Mouse (Mus musculus): ENCODE data around the gene Zfp513. TPM values are rescaled to one million over a fixed set of nuclear protein-coding genes. Genes with fewer than 3 reads are reported as not detected.
"Not testable (repeated sequence)": the region's sequence is repeated elsewhere in the genome, so short reads cannot be mapped to it uniquely, and the experiment has no call there.

Zfp513 gene
- polyA plus RNA-seq, 1 experiment from 2014 or later: 8.1 TPM

- peaks cover 4% of the 10 kb centered on the region; the same call in 1 of the 2 replicates for H3K4me1 ChIP-seq (replicated peaks)
- peak overlapping the region; percentile 75 for H3K4me2 ChIP-seq (replicated peaks)
- H3K27ac ChIP-seq: peak overlapping the region; percentile 91
- H3K27me3 ChIP-seq (replicated peaks): no peaks in the 10 kb centered on the region
- no peaks in the 10 kb centered on the region for H3K9me3 ChIP-seq
- no peaks in the 10 kb centered on the region for H3K36me3 ChIP-seq
- peak overlapping the region; percentile 94 for H3K4me3 ChIP-seq (replicated peaks)
- WGBS: under 1% methylated on average over 40 of the region's 40 CpGs
- ATAC-seq: no peak; the same call in 1 of the 2 replicates
- H3K9ac ChIP-seq: peak overlapping the region; percentile 86
These were observed 17.9 kb upstream of the Zfp513 start for GRCm38 (mm10) chr5:31219911-31220447.

GRCm38 (mm10) chr5:31219474-31219873, 17.4 kb upstream of the Zfp513 start:
- peak overlapping the region; percentile 94 for H3K4me3 ChIP-seq (replicated peaks)
- no peak for ATAC-seq
- 0 out of 2 replicates have a peak overlapping the region, but pooled peaks have one; percentile 91 for H3K27ac ChIP-seq
- H3K36me3 ChIP-seq: no peaks in the 10 kb centered on the region
- H3K4me2 ChIP-seq (replicated peaks): peak overlapping the region; percentile 75
- peaks cover 4% of the 10 kb centered on the region; the same call in 1 of the 2 replicates for H3K4me1 ChIP-seq (replicated peaks)
- H3K9ac ChIP-seq: peak overlapping the region; percentile 86
- 1% methylated on average over 11 of the region's 11 CpGs for WGBS
- H3K27me3 ChIP-seq (replicated peaks): no peaks in the 10 kb centered on the region
- H3K9me3 ChIP-seq: no peaks in the 10 kb centered on the region

- WGBS: 4% methylated on average over 2 of the region's 2 CpGs
- no peak for ATAC-seq
- no peak overlapping the region for H3K27ac ChIP-seq
These were observed 17.0 kb upstream of the Zfp513 start for GRCm38 (mm10) chr5:31219070-31219469.

GRCm38 (mm10) chr5:31218294-31218693, 16.2 kb upstream of the Zfp513 start:
- Histone ChIP-seq H3K4me3 (replicated peaks) (no peak overlapping the region), H3K4me2 (replicated peaks) (no peak overlapping the region), H3K27me3 (replicated peaks) (no peaks in the 10 kb centered on the region), H3K9me3 (no peaks in the 10 kb centered on the region), H3K36me3 (no peaks in the 10 kb centered on the region), H3K4me1 (replicated peaks) (peaks cover 4% of the 10 kb centered on the region; the same call in 1 of the 2 replicates), H3K27ac (no peak overlapping the region), H3K9ac (no peak overlapping the region)
- whole genome bisulfite sequencing: 54% methylated on average over 7 of the region's 7 CpGs
- ATAC-seq: no peak

More at GRCm38 (mm10) chr5:31219070-31219469, 17.0 kb upstream of the Zfp513 start:
- peak overlapping the region; percentile 94 for H3K4me3 ChIP-seq (replicated peaks)
- H3K36me3 ChIP-seq: no peaks in the 10 kb centered on the region
- H3K27me3 ChIP-seq (replicated peaks): no peaks in the 10 kb centered on the region
- H3K9ac ChIP-seq: no peak overlapping the region; the same call in 1 of the 2 replicates
- no peaks in the 10 kb centered on the region for H3K9me3 ChIP-seq
- H3K4me1 ChIP-seq (replicated peaks): peaks cover 4% of the 10 kb centered on the region; the same call in 1 of the 2 replicates
- peak overlapping the region; percentile 75 for H3K4me2 ChIP-seq (replicated peaks)

- not testable (repeated sequence) for H3K36me3 ChIP-seq; H3K9me3 ChIP-seq; H3K4me3 ChIP-seq (replicated peaks); H3K4me2 ChIP-seq (replicated peaks); H3K27ac ChIP-seq; ATAC-seq; H3K27me3 ChIP-seq (replicated peaks); H3K9ac ChIP-seq; H3K4me1 ChIP-seq (replicated peaks)
- 90% methylated on average over 6 of the region's 6 CpGs for WGBS
These were observed 14.5 kb upstream of the Zfp513 start for GRCm38 (mm10) chr5:31216554-31216953.

GRCm38 (mm10) chr5:31204421-31204820, 2.3 kb upstream of the Zfp513 start:
- Histone ChIP-seq H3K27me3 (replicated peaks) (no peaks in the 10 kb centered on the region), H3K9ac (no peak overlapping the region), H3K4me2 (replicated peaks) (no peak overlapping the region), H3K9me3 (0 out of 2 replicates have a peak, but pooled peaks cover 4% of the 10 kb centered on the region), H3K27ac (no peak overlapping the region), H3K36me3 (peaks cover 44% of the 10 kb centered on the region), H3K4me3 (replicated peaks) (no peak overlapping the region), H3K4me1 (replicated peaks) (peaks cover 16% of the 10 kb centered on the region)
- no peak for ATAC-seq
- 93% methylated on average over 6 of the region's 6 CpGs for WGBS

GRCm38 (mm10) chr5:31203866-31204265, 1.8 kb upstream of the Zfp513 start:
- Histone ChIP-seq H3K36me3 (peaks cover 48% of the 10 kb centered on the region), H3K4me2 (replicated peaks) (no peak overlapping the region)
- no peak for ATAC-seq

GRCm38 (mm10) chr5:31202933-31203332, 830 bp upstream of the Zfp513 start:
- 0 out of 2 replicates have a peak, but pooled peaks cover 4% of the 10 kb centered on the region for H3K9me3 ChIP-seq

More at GRCm38 (mm10) chr5:31203866-31204265, 1.8 kb upstream of the Zfp513 start:
- no peak overlapping the region for H3K4me3 ChIP-seq (replicated peaks)
- WGBS: 94% methylated on average over 2 of the region's 2 CpGs
- no peaks in the 10 kb centered on the region for H3K27me3 ChIP-seq (replicated peaks)
- H3K9me3 ChIP-seq: 0 out of 2 replicates have a peak, but pooled peaks cover 4% of the 10 kb centered on the region
- no peak overlapping the region for H3K9ac ChIP-seq
- no peak overlapping the region for H3K27ac ChIP-seq
- peaks cover 16% of the 10 kb centered on the region for H3K4me1 ChIP-seq (replicated peaks)

GRCm38 (mm10) chr5:31201042-31201741, 911 bp downstream of the Zfp513 start:
- peak overlapping the region; percentile 85 for H3K4me2 ChIP-seq (replicated peaks)
- peaks cover 60% of the 10 kb centered on the region for H3K36me3 ChIP-seq
- H3K9me3 ChIP-seq: 0 out of 2 replicates have a peak, but pooled peaks cover 4% of the 10 kb centered on the region
- H3K27me3 ChIP-seq (replicated peaks): no peaks in the 10 kb centered on the region
- ATAC-seq: no peak
- peak overlapping the region; percentile 89 for H3K4me3 ChIP-seq (replicated peaks)
- 12% methylated on average over 13 of the region's 13 CpGs for WGBS
- H3K27ac ChIP-seq: peak overlapping the region; percentile 80
- H3K9ac ChIP-seq: peak overlapping the region; percentile 80
- peaks cover 16% of the 10 kb centered on the region for H3K4me1 ChIP-seq (replicated peaks)

More at GRCm38 (mm10) chr5:31202933-31203332, 830 bp upstream of the Zfp513 start:
- peak overlapping the region; percentile 89 for H3K4me3 ChIP-seq (replicated peaks)
- peak overlapping the region; percentile 84 for H3K27ac ChIP-seq
- no peak overlapping the region for H3K9ac ChIP-seq
- peak overlapping the region; percentile 72 for H3K4me2 ChIP-seq (replicated peaks)
- 86% methylated on average over 7 of the region's 7 CpGs for WGBS
- H3K4me1 ChIP-seq (replicated peaks): peaks cover 16% of the 10 kb centered on the region
- H3K36me3 ChIP-seq: peaks cover 55% of the 10 kb centered on the region
- no peaks in the 10 kb centered on the region for H3K27me3 ChIP-seq (replicated peaks)
- no peak for ATAC-seq

GRCm38 (mm10) chr5:31200327-31200768, 1.8 kb downstream of the Zfp513 start:
- no peak for ATAC-seq
- Histone ChIP-seq H3K4me2 (replicated peaks) (peak overlapping the region; percentile 85; the same call in 1 of the 2 replicates), H3K27me3 (replicated peaks) (no peaks in the 10 kb centered on the region), H3K4me3 (replicated peaks) (no peak overlapping the region), H3K27ac (no peak overlapping the region), H3K9me3 (0 out of 2 replicates have a peak, but pooled peaks cover 4% of the 10 kb centered on the region), H3K4me1 (replicated peaks) (peaks cover 16% of the 10 kb centered on the region), H3K9ac (peak overlapping the region; percentile 80; the same call in 1 of the 2 replicates), H3K36me3 (peaks cover 65% of the 10 kb centered on the region)
- 92% methylated on average over 27 of the region's 27 CpGs for WGBS

- Histone ChIP-seq H3K27me3 (replicated peaks) (no peaks in the 10 kb centered on the region), H3K4me1 (replicated peaks) (peaks cover 16% of the 10 kb centered on the region), H3K27ac (no peak overlapping the region), H3K4me2 (replicated peaks) (no peak overlapping the region), H3K9ac (no peak overlapping the region), H3K4me3 (replicated peaks) (no peak overlapping the region), H3K36me3 (peaks cover 66% of the 10 kb centered on the region), H3K9me3 (0 out of 2 replicates have a peak, but pooled peaks cover 4% of the 10 kb centered on the region)
- WGBS: 81% methylated on average over 9 of the region's 9 CpGs
- ATAC-seq: no peak
These were observed 2.2 kb downstream of the Zfp513 start for GRCm38 (mm10) chr5:31199893-31200292.

- H3K27ac ChIP-seq: no peak overlapping the region
- H3K4me2 ChIP-seq (replicated peaks): no peak overlapping the region
- WGBS: 91% methylated on average over 19 of the region's 19 CpGs
- no peak for ATAC-seq
- H3K4me1 ChIP-seq (replicated peaks): peaks cover 17% of the 10 kb centered on the region
- H3K9me3 ChIP-seq: 0 out of 2 replicates have a peak, but pooled peaks cover 4% of the 10 kb centered on the region
- peaks cover 61% of the 10 kb centered on the region for H3K36me3 ChIP-seq
- no peak overlapping the region for H3K4me3 ChIP-seq (replicated peaks)
- no peaks in the 10 kb centered on the region for H3K27me3 ChIP-seq (replicated peaks)
- H3K9ac ChIP-seq: no peak overlapping the region
These were observed 2.7 kb downstream of the Zfp513 start for GRCm38 (mm10) chr5:31199321-31199892.

Measured in intestine, embryonic 15.5 days (tissue).